Mouse (Mus musculus) bone marrow, adult 2 months (tissue): Measurements from ENCODE around the gene Spred2.

Source experiments
- CTCF ChIP-seq: fragments of 200-500 bp; IDR thresholded peaks from 2 replicates; pipeline ENCODE4 v1.5.1; 2011; ENCODE audit warnings: low read length, control low read depth; ENCODE audit not compliant: control insufficient read depth, insufficient read depth
- POLR2A ChIP-seq: fragments of 200-500 bp; IDR thresholded peaks from 2 replicates; pipeline ENCODE4 v1.6.1; 2011; ENCODE audit warnings: low read depth, mild to moderate bottlenecking, control low read depth, low read length, borderline replicate concordance; ENCODE audit not compliant: control insufficient read depth

DNA sequence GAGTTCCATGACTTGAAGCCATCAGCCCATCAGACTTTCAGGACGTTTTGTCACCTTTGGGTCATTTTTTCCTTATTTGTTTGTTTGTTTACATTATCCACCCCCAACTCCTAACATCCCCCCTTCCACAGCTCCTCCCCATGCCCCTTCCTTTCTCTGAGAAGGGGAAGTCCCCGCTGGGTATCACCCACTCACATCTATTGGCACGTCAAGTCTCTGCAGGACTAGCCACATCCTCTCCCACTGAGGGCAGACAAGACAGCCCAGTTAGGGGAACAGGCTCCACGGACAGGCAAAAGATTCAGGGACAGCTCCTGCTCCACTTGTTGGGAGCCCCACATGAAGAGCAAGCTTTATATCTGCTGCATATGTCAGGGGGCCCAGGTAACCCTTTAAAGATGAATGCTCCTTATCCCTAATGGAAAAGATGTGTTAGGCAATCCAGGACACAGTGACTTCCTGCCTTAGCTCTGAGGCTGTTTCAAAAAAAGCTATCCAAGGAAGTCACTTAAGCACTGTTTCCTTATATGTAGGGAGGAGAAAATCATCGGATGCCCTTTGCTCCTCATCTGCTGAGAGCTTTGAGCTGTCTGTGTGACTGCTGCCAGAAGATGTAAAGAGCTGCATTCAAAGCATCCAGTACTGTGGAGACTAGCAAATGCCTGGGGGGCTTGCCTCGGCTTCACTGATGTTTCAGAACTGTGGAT lies 33.3 kb upstream of the Spred2 start:
- TF ChIP-seq CTCF: no peak
- no peak for TF ChIP-seq POLR2A
